Mouse (Mus musculus) liver, embryonic 14.5 days (tissue): ENCODE results near the gene Stat3.

Experiments used
- CTCF ChIP-seq: IDR thresholded peaks from 2 replicates; pipeline ENCODE4 v1.5.1; 2016; ENCODE audit warnings: antibody characterized with exemption, low read depth, control low read depth
- EP300 ChIP-seq: IDR thresholded peaks from 2 replicates; pipeline ENCODE4 v1.6.1; 2016; ENCODE audit warnings: antibody characterized with exemption, low read depth

DNA sequence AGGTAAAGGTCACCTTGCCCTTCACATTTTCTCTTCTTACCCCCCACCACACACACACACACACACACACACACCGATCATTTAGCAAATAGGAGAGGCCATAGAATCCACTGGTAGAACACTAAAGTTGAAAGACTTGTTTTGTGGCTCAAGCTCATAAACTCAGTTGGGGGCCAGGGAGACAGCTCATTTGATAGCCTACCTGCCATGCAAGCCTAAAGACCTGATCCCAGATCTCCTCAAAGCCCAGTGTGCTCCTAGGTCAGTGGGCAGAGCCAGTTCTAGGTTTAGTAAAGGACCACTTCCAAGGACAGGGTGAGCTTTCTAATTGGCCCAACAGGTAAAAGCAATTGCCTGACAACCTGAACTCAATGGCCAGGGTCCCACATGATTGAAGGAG, 3.0 kb upstream of the Stat3 start:
- TF ChIP-seq CTCF (no peak), EP300 (no peak)
